Mouse (Mus musculus) left cerebral cortex, postnatal 36 days (tissue): ENCODE measurements around the gene Il3ra. TPM values are rescaled to one million over a fixed set of nuclear protein-coding genes. Genes with fewer than 3 reads are reported as not detected.

Experiments used
- DNase-seq, 2 experiments: peaks; one replicate each; pipeline ENCODE4 v3.0.0; 2021 to 2022; ENCODE audit warnings: low spot score in 2 of 2, mixed read lengths in 1 of 2
- intact Hi-C: fragments of 180-260 bp; cut with DNase I; formaldehyde crosslinking; loops from one replicate; pipeline ENCODE4 v1.15.1; 2025
- total RNA-seq, 2 experiments: library from RNA; stranded (reverse); gene quantifications; 2 replicates each; pipeline ENCODE4 v1.2.3; 2021

The Il3ra gene
- total RNA-seq = 1 to 10 TPM; 3.6 to 3.9 TPM

DNA sequence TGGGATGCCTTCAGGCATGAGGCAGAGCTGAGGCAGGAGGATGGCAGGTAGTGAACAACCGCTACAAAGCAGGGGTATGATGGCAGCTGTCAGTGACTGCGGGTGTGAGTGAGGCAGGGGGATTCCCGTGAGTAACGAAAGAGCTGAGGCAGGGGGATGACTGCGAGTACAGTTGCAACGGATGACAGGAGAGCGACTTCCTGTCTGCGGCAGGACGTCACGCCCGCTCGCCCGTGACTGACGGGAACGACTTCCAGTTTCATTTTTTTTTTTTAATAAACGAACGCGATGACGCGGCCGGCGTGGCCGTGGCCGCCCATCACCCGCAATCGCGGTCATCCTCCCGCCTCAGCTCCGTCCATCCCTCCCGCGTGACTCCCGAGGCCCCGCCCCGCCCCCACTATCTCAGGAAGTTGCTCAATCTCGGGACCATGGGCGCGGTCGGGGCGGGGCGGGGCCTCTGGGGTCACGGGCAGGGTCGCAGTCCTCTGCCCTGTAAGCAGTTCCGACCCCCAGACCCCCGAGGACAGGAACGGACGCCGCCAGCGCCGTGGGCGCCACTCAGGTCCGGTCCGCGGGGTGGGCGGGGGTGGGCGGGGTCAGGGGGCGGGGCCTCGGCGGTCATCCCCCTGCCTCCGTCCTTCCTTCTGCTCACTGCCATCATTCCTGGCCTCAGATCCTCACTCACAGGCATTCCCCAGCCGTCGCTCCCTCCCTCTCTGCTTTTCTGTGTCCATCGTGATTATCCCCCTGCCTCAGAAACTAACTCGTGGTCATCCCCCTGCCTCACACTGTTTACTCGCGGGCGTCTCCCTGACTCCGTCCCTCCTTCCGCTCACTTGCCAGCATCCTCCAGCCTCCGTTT lies at the start of gene Il3ra:
Gene Il3ra, plus strand, starts transcription at position 328 of the 865 bp plus-strand sequence.
- intact Hi-C loops = no loop called here
- peak; percentile 77 to 80 for DNase-seq

DNA sequence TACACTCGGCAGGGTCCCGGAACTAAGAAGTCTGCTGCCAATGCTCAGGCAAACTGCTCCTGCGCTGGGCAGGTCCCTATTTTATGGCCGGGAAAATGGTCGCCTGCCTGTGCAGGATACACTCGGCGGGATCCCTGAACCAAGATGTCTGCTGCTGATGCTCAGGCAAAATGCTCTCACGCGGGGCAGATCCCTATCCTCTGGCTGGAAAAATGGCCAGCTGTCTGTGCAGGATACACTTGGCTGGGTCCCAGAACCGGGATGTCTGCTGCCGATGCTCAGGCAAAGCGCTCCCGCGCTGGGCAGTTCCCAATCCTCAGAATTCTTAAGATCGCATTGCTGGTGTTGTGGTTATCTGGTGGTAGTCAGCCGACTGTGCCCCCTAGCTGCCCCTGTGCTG lies 37.1 kb upstream of the Il3ra start:
- intact Hi-C loops = no loop called here

DNA sequence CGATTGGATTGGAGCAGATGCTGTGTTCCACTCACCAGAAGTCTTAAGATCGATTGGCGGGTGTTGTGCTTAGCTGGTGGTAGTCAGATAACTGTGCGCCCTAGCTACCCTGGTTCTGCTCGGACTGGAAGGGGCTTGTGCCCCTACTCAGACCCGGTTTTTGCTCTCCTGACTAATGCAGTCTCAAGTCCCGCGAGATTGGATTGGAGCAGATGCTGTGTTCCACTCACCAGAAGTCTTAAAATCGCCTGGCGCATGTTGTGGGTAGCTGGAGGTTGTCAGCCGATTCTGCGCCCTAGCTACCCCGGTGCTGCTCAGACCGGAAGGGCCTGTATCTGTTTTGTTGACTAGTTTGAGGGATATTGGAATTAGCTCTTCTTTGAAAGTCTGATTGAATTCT lies 36.7 kb upstream of the Il3ra start:
- DNase-seq = no peak
- intact Hi-C loops = no loop called here

More for the DNA sequence above, 37.1 kb upstream of the Il3ra start:
- DNase-seq = no peak

DNA sequence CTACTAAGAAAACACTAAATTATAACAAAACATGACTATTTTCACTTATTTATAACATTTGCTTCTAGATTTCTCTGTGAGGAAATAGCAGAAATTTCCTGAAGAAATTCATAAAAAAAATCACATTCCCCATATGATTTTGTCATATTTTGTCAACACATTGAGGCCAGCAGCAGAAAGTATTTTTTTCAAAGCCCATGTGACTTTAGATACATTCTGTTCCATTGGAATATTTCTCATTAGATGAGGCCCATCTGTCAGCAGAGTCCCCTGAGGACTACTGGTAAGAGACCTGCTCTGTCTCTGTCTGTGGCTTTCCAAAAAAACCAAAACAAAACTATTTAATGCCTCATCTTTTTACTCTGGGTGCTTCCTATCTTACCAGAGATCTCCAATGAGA lies 23.5 kb upstream of the Il3ra start, which contains the start of gene Olfr31:
Gene Olfr31, plus strand, starts transcription at position 301 of the 400 bp plus-strand sequence.
- intact Hi-C loops = no loop called here
- no peak for DNase-seq

DNA sequence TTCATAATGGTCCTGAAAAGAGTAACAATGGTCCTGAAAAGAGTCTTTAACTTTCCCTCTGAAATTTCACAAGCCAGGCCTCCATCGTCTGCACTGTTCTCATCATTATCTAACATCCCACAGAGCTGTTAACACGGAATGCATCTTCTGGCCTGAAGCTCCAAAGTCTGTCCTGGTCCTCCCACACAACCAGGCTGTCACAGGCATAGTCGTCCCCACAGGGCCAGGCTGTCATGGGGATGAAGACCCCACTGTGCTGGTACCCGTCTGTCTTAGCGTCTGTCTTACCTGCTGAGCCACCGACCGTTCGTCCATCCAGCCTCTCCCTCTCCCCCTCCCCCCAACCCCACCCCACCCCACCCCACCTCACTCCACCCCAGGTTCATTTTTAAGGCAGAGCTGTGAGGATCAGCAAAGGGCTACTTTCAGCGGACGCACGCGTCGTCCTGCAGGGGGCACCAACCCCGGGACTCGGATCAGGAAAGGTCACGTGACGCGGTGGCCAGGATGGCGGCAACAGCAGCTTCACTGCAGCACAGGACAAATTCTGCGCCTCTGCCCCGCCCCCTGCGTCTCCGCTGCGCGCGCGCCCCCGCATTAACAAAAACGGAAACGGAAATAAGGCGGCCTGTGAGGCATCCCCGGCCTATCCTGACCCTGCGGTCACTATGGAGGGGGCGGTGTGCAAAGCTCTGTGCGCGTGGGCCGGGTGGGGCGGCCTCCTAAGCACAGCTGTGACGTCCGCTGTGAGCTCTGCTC lies 783 bp upstream of the Il3ra start:
- peak; percentile 72 to 76 for DNase-seq
- intact Hi-C loops = no loop called here

DNA sequence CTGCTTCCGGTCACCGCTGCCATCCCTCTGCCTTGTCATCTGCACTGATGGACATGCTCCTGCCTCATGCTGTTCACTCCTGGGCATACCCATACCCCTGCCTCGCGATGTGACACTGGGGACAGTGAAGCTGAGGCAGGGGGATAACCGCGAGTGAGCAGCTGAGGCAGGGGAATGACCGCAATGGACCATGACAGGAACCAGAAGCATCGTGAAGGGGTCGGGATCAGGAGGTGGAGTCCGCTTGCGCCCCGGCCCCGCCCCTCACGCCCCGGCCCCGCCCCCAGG lies 682 bp downstream of the Il3ra start:
- intact Hi-C loops = no loop called here
- no peak for DNase-seq

DNA sequence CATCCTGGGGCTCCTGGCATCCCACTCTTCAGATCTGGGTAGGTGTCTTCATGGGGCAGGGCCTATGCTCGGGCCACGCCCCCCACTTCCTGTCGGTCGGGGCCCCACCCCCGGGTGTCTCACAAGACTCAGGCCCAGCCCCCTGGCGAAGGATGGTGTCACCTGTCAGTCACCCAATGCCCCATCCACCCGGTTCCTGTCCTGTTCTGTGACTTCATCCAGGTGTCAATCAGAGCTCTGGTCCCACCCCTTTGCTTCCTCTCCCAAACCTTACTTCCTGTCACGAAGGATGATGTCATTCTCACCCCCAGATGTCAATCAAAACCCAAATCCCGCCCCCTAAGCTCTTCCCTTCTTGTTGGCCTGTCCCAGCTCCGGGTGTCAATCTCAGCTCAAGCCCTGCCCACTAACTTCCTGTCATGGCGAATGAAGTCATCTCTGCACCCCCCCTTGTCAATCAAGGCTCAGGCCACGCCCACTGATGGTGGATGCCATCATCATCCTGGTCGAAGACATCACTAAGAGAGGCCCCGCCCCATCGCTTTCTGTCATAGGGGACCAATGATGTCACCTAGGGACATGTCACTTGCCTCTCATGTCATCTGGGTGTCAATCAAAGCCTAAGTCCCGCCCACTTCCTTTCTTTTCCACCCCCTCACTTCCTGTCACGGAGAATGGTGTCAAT lies 1.2 kb downstream of the Il3ra start:
- peak; percentile 18 to 30 for DNase-seq
- intact Hi-C loops = no loop called here

DNA sequence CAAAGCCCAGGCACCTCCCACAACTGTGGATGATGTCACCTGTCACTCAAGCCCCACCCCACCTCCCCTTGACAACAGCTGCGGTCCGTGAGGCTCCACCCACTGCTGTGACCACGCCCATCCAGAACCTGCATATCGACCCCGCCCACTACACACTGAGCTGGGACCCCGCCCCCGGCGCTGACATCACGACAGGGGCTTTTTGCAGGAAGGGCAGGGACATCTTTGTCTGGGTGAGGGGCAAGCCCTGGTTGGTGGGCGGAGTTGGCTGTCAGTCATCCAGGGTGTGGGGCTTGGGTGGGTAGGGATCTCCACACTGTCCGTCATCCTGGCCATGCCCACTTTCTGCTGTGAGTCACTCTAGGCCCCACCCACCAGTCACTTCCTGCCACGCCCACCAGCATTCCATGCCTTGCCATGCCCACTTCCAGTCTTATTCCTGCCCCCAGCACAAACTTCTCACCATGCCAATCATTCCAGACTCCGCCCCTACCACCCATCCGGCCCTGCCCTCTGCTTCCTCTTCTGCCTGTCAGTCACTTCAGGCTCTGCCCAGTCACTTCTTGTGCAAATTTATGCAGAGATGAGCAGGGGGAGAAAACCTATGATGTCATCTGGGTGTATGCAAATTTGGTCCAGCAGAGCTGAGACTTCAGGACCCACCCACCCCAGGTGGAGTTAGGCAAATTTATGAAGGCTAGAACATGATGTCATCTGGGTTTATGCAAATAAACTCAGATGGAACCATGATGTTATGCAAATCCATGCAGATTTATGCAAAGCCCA lies 2.0 kb downstream of the Il3ra start:
- intact Hi-C loops = no loop called here

DNA sequence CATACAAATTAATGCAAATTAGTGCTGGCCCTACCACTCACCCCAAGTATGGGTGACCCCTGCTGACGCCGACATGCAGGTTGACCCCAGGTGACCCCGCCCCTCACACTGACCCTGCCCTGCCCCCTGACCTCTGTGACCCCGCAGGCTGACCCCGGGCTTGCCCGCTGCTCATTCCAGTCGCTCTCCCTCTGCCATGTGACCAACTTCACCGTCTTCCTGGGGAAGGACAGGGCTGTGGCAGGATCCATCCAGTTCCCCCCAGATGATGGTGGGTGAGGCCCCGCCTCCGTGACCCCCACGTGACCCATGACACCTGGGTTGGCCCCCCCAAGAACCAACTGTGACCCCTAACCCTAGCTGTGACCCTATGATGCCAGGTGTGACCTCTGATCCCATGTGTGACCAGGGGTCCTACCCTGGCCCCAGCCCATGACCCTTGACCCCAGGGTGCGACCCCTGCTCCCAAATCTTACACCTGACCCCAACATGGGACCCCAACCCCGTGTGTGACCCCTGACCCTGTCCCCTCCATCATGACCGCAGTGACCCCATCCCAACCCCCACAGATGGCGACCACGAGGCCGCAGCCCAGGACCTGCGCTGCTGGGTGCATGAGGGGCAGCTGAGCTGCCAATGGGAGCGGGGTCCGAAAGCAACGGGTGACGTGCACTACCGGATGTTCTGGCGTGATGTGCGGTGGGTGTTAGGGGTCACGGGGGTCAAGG lies 2.8 kb downstream of the Il3ra start:
- intact Hi-C loops = no loop called here
- peak; percentile 13 for DNase-seq

More for the DNA sequence above, 2.0 kb downstream of the Il3ra start:
- peak; percentile 42 to 43 for DNase-seq

DNA sequence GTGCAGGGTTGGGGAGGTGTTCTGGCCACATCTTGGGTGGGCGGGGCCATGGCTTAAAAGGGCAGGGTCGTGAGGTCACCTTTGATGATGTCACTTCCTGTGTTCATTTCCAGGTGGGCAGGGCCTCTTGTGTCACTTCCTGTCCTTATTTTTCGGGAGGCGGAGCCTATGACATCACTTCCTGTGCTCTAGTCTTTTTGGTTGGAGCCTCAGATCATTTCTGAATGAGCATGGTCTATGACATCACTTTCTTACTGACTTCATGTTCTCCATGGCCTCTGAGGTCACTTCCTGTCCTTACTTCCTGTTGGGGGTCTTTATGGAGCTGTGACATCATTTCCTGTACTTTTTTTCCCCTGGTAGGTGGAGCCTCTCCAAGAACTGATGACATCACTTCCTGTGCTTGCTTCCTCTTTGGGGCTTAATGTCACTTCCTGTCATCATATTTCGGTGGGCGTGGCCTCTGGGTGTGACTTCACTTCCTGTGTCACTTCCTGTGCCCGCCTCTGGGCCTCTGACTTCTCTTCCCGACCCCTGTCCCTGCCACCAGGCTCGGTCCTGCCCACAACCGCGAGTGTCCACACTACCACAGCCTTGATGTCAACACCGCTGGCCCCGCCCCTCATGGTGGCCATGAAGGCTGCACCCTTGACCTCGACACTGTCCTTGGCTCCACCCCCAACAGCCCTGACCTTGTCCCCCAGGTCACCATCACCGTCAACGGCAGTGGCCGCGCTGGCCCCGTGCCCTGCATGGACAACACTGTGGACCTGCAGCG lies 3.6 kb downstream of the Il3ra start:
- DNase-seq = no peak
- intact Hi-C loops = no loop called here

DNA sequence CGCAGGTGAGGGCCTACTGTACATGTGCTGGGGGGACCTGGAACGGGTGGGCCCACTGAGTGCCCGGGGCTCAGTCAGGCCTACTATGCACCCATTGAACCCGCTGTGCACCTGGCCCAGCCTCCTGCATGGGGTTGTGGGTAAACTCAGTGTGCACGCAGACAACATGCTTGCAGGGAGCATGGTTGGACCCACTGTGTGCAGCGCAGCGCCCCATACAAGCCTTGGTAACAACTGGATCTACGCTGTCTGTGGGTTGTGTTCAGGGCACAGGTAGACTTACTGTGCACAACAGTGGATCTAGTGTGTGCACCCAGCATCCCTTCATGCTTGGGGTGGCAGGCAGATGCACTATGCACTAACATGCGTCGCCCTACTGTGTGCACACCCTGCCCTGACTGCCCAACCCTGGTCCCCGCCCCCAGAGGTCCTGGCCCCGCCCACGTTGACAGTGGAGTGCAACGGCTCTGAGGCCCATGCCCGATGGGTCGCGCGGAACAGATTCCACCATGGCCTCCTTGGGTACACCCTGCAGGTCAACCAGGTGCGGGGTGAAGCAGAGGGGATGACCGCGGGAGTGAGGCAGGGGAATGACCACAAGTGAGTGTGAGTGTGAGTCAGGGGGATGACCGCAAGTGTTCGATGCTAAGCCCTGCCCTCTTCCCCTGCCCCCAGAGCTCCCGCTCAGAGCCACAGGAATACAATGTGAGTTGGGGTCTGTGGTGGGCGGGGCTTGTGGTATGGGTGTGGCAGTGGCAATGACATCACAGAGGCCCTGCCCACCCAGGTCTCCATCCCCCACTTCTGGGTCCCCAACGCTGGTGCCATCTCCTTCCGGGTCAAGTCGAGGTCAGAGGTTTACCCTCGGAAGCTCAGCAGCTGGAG lies 4.4 kb downstream of the Il3ra start:
- DNase-seq = no peak
- intact Hi-C loops = no loop called here

DNA sequence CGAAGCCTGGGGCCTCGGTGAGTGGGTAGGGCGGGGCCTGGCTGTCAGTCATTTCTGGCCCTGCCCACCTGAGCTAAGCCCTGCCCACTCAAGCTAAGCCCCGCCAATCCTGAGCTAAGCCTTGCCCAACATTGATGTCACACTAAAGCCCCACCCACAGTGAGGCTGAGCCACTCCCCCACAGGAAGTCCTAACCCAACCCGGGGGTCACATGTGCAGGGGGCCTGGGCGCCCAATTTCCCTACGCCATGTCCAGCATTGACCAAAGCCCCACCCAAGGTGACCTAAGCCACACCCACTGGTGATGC lies 5.0 kb downstream of the Il3ra start:
- intact Hi-C loops = no loop called here
- no peak for DNase-seq

DNA sequence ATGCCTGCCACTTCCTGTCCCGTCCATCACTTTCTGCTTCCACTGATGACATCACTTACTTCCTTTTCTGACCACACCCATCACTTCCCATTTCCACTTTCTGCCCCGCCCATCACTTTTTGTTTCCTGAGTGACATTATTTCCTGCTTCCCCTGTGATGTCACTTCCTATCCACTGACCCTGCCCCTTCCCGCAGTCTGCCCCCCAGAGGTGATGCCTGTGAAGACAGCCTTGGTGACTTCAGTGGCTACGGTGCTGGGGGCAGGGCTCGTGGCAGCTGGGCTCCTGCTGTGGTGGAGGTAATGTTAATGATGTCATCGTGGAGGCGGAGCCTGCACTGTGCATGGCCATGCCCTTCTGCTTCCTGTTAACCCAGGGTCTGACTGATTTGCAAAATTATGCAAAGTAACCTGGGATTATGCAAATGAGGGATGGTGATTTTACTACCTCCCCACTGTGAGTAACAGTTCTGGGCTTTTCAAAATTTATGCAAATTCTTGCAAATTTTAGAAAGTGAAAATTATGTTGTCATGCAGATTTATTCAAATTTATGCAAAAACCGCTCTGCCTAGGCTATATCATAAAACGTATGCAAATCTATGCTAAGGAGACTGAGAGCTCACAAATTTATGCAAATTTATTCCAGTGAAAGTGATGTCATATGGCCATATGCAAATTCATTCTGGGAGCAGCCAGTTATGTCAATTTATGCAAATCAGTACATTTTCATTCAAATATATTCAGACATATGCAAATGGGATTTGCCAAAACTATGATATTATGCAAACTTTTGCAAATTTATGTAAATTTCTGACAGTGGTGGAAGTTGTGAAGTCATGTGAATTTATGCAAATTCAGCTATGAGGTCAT lies 5.9 kb downstream of the Il3ra start:
- no peak for DNase-seq
- intact Hi-C loops = no loop called here

DNA sequence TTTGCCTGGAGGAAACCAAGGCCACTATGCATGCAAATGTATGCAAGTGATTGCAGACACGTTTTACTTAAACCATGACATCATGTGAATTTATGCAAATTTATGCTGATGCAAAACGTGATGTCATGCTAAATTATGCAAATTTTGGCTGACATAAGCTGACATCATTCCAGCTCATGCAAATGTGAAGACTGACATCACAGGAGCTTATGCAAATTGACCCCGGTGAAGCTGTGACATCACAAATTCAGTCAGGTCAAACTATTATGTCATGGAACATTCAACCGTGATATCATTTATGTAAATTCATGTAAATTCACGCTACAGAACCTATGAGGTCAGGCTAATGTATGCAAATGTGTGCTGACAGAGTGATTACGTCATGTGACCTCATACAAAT lies 6.5 kb downstream of the Il3ra start:
- intact Hi-C loops = no loop called here
- no peak for DNase-seq

DNA sequence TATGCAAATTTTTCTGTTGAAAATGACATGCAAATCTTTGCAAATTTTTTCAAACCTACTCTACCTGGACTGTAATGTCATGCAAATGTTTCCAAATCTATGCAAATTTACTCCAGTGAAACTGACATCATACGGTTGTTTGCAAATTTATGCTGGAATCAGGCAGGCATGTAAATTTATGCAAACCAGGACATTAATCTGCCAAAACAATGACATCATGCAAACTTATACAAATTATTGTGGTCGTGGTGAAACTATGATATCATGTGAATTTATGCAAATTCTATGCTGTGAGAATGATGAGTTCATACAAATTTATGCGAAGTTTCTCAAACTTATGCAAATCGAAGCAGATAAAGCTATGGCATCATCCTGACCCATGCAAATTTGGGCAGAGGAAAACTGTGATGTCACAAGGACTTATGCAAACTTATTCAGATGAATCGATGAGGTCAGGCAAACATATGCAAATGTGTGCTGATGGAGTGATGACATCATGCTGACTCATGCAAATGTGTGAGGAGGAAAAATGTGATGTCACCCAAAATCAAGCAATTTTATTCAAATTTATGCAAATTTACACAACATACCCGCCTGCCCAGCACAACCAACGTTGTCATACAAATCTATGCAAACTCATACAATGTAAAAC lies 7.1 kb downstream of the Il3ra start:
- no peak for DNase-seq
- intact Hi-C loops = no loop called here
